Mouse (Mus musculus) ovary, postnatal 10 days (tissue): ENCODE measurements around the gene Vsig2.

ENCODE experiments used
- DNase-seq: peaks from one replicate; pipeline ENCODE4 v3.0.0; 2022; ENCODE audit warnings: low spot score

Gene Vsig2

DNA sequence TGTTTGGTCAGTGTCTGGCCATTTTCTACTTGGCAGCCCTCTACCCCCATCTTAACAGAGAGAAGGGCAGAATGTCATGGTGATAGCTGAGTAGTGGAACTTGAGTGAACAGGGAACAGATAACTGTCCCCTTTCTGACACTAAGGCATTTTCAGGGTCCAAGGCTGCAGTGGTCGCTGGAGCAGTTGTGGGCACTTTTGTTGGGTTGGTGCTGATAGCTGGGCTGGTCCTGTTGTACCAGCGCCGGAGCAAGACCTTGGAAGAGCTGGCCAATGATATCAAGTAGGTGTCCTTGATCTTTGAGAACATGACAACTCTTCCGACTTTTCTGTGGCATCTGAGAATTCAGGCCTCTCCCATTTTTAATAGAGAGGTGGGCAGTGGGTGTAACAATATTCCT lies 2.2 kb upstream of the Vsig2 start:
- no peak for DNase-seq

DNA sequence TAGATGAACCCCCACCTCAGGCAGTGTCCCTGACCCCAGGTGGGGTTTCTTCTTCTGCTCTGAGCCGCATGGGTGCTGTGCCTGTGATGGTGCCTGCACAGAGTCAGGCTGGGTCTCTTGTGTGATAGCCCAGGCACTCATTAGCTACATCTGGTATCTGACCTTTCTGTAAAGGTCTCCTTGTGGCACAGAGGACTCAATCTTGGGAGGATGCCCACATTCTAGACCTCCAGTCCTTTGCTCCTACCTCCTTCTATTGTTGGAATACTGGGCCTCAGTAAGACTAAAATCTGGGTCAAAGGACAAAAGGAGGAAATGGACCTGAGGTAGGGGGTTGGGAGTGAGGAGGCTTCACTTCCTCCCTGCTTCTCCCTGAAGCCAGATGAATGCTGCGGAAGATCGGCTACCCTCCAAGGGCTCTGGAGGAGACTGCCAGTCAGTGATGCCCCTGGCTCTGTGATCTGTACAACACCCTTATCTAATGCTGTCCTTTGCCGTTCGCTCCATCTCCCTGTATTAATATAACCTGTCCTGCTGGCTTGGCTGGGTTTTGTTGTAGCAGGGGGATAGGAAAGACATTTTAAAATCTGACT lies 1.3 kb upstream of the Vsig2 start:
- DNase-seq: no peak

DNA sequence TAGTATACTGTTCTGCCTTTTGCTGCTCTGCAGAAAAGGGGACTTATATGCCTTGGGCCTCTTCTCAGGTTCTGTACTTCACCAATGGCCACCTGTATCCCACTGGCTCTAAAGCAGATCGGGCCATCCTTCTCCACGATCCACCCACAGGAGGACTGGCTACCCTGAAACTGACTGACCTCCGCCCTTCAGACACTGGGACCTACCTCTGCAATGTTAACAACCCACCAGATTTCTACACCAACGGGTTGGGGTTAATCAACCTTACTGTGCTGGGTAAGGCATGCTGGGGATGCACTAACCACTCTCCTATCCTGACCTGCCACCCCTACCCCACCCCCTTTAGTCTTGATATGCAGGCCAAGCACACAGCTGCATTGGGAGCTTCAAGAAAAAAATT lies 1.2 kb downstream of the Vsig2 start:
- no peak for DNase-seq

DNA sequence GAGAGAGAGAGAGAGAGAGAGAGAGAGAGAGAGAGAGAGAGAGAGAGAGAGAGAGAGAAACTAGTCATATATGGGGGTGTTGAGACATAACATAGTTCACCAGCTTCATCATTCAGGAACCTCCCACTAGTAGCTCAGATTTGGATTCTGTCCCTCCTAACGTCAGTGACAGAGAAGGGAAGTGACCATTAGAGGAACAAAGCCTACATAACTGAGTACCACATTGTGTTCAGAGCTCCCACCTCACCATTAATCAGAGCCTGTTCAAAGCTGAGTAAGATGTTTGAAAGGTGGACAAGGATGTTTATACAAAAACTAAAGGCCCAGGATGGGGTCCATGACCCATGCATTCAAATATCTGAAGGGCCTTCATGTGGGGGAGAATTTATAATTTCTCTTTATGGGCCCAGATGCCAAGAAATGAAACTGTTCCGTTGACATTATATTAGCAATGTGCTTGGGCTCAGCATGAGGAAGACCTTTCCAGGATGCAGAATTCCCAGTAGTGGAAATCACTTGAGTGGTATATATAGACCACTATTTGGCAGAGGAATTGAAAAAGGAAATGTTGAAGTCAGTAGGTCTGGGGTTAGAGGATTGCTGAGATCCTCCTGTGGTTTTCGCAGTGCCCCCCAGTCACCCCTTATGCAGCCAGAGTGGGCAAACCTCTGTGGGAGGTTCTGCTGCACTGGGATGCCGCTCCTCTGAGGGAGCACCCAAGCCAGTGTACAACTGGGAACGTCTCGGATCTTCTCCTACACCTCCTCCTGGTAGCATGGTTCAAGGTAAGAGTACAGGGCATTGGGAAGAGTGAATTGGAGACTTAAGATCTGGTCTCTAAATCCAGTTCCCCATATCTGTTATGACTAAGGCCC lies 1.9 kb downstream of the Vsig2 start:
- no peak for DNase-seq

DNA sequence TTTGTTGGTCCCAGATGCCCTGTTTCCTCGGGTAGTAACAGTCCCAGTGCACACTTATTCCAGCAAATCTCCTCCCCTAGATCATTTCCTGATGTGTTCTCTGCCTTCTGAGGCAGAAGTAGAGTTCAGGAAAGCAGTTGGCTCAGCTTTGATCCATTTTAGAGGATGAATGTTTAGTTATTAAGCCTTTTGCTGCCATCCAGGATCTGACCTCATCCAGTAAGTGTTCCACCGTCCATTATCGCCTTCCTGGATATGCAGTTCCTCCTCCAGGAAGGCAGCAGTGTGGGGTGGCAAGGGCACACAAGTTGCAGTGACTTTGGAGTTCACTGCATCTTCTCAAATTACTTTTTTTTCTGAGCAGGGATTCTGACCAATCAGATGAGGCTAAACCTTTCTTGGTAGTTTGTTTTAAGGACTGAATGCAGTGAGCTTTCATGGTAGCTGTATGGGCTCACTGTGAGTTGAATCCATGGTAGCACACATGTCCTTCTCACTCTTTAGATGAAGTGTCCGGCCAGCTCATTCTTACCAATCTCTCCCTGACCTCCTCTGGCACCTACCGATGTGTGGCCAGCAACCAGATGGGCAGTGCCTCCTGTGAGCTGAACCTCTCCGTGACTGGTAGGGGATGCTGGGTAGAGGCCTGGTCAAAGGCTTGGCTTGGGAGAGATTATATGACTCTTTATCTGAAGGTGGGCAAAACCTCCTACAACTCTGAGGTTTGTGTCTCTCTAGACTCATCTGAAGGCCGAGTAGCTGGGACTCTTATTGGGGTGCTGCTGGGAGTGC lies 3.0 kb downstream of the Vsig2 start:
- DNase-seq: no peak

DNA sequence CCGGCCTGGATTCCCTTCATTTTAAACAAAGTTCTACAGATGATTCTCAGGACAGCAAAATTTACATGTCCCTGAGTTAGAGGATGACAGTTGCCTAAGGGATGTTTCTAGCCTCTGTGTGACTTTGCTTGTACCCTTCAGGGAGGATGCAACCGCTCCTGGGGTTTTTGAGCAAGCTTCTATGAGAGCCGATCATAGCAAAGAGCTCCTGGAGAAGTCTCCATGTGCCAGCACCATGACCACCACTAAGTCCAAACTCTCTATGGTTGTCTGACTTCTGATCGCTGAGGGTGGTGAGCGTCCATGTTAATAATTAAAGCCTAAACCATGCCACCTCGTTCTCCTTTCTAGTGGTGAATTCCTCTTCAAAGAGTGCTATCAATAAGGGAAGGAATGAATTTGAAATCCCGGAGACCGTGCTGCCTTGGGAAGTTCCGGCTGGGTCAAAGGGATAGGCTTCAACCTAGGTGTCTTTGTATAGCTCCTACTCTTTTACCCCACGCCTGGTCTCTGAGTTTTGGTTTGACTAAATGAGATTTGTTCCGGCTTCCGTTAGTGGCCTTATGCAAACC lies 4.9 kb downstream of the Vsig2 start:
- no peak for DNase-seq

DNA sequence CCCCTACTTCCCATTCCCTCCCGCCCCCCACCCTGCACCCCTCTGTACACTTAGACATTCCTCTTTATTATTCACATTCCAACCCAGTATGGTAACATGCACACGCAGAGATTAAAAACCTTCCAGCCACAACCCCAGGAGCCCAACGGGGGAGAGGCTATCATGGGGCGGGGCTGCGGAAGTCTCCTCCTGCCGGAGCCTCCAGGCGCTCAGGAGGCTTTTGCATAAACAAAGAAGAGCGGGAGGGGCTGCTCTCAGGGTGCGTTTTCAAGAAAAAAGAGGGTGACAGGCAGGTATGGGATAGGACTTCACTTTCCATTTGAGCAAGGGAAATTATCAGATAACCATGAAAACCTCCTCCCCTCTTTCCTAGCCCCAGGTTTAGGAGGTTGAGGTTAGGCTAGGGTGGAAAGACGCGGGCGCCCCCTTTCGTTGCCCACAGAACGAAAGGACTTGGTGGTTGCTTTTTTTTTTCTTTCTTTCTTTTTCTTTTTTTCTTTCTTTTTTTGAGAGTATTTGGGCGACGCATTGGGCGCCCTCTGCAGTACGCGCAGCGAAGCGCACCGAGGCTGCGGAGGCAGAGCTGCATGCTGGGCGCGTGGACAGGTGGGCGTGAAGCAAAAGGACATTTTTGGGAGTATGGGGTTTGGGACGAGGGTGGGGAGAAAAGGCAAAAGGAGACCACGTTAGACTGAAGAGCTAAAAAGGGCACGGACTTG lies 5.6 kb downstream of the Vsig2 start:
- DNase-seq: no peak

DNA sequence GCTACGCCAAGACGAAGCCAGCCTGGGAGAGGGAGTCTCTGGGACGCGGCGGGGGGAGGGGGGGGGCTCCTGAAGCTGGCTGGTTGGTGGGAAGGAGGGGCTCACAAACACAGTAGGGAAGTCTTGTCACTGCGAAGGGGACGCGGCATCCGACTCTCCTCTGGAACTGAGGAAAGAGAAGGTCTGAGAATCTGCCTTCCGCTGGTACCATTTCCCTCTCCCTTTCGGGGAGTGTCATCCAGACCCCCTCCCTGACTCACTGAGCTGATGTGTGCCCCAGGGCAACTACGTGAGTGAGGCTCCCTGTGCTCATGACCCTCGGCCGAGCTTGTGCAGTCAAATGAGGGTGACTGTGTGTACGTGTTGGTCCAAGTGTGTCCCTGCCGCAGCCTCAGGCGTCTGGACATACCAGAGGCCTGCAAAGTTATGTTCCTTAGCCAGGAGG lies 6.1 kb downstream of the Vsig2 start:
- DNase-seq: no peak

DNA sequence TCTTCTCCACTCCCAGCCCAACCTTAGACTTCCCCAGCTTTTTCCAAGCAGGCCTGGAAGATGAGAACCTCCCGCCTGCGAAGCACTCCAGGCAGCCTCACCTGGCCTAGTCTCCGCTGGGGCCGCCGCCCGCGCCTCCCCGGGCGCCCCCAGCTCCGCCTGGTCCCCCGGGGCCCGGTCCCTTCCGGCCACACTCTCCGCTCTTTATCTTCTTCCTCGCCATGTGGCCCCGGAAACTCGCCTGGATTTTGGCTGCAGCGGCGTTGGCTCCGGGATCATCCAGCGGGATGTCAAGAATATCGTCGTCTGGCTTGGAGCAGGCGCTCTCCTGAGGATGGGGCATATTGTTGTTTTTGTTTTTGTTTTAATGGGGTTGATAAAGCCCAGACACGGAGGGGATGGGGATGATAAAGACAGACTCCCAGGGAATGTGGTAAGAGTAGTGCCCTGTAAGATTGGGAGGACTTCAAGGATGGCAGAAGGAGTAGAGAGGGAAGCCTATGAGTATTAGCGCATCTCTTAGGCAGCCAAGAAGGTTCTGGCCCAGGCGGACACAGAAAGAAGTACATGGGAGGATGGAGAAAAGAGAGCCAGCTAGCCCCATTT lies 6.9 kb downstream of the Vsig2 start:
- DNase-seq: no peak

DNA sequence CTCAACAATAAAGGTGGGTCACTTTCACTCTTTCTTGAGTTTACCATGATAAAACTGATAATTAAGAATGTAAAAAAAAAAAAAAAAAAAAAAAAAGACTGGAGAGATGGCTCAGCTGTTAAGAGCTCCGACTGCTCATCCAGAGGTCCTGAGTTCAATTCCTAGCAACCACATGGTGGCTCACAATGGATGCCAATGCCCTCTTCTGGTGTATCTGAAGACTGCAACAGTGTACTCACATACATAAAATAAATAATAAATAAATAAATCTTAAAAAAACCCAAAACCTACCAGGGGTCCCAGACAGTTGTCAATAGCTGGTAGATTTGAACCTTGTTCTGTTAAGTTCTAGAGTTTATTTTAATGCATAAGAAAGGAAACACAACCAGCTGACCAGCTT lies 7.8 kb downstream of the Vsig2 start:
- no peak for DNase-seq

DNA sequence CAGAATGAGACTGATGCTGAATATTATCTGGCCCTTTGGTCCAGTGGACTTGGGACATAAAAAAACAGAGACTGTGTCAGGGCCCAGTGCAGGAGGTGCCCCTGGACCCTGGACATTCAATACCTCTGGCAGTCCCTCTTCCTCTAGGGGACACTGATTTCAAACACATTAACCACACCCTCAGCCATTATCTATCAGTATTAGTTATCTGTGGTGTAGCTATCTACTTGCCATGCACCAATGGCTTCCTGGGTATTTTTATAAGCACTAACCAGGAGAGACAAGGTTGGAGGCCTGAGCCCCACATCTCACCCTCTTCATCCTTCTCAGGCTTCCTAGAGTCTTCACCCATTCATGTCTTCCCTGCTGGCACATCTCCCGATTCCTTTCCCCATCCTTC lies 11.4 kb downstream of the Vsig2 start:
- DNase-seq: no peak

DNA sequence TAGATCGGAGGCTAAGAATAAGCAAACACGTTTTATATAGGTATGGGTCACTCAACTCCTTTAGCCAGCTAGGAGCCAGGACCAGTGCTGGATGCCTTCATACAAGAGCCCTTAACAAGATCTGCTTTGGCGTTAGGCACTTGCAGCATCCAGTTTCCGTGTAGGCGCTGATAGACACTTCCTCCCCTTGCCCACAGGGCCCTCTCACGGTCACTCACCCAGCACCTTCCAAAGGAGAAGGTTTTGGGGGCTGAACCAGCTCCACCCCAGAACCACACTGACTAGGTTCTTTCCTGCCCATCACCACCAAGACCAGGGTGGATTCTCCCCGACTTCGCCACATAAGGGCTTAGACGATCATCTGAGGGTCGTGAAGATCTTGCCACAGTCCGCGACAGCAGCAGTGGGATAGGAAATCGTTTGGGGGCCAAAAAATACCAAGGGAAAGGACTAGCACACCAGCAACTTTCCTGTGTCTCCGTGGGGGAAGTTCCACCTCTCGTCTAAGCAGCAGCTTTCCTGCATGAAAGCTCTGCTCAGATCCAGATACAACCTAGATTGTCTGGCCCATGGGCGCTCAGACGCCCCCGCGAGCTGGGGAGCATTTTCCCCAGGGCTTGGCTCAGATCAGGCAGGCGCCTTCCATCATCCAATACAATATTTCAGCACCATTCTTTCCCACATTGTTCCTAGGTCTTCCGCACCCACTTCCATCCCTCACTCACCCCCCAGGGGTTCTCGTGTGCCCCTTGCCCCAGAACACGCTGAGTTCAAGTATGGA lies 12.9 kb downstream of the Vsig2 start:
- DNase-seq: no peak

DNA sequence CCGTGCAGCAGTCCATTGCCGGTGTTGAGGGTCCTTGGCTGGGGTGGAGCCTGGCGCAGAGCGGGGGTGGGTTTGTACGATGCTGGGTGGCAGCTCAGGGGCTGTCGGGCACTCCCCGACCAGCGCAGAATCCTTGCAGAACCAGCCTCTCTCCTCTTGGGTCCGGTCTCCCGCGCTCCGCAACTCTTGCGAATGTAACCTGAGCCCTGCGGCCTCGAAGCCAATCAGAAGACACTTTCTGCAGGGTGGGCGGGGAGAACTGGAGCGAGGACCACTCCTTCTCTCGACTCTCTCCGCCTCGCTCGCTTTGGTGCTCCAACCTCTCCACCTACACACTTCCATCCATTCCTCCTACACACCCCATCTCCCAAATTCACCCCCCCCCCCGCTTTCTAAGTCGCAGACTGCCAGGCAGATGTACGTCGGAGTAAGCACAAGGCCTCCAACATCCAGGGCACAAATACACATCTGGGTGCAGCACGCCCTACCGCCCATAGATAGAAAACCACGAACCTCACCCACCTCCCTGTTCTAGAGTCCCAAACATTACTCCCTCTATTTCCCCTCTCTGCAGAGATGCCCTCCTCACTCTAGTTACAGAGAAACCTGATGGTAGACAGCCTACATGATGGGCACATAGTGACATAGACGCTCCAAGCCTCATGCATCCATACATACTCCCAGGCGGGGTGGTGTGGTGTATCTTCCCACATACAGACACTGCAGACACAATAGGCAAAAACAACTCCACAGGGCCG lies 13.7 kb downstream of the Vsig2 start, which contains the start of gene Nrgn:
Gene Nrgn, minus strand, starts transcription at position 369 of the 758 bp plus-strand sequence.
- peak; percentile 64 for DNase-seq

DNA sequence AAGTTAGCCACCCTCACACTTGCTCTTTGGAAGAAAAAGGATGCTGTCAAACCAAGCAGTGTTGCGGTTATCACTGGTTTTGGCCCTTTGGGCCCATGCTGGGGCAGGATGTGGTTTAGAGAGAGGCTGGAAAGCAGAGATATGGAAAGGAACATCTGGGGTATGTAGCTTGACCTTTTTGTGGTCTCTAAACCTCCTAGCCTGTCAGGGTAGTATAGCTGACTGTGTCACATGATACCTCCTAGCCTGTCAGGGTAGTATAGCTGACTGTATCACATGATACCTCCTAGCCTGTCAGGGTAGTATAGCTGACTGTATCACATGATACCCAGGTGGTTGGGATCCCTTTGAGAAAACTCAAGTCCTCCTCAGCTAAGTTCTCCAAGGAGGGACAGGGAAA lies 15.2 kb downstream of the Vsig2 start:
- DNase-seq: no peak

DNA sequence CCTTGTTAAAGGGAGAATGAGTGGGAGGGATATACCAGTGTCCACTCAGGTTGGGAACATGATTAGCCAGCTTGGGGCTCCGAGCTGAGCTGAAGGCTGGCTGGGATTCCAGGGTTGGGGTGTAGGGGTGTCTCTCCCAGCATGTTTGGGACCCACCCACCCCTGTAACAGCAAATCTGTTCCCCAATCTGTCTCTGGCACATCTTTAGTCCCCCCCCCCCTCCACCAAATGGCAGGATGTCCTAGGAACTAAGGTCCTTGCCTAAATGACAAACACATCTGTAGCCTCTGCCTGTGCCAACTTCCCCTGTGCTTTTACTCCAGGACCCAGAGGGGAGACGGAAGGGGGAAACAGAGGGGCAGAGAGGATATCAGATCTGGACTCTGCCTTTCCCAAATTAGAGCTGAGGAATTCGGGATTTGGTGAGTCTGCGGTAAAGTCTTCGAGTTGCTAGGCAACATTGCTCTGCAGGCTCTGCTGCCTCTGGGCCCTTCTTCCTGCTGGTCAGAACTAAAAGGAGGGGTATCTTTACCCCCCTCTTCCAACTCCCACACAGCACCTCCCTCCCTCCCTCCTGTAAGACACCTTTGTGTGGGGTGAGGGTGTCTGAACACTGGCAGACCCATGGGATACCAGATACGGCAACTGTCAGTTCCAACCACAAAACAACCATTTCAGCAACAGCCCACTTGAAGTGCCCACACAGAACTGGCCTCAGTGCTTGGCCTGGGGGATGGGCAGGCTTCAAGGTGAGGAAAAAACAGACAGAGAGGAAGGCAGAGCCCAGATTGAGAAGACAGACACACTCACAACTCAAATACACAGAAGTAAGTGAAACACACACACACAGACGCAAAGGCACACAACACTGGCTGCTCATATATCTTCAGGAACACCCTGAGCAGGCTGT lies 16.0 kb downstream of the Vsig2 start, which contains the start of gene Siae:
Gene Siae, plus strand, starts transcription at position 861 of the 911 bp plus-strand sequence.
- no peak for DNase-seq

DNA sequence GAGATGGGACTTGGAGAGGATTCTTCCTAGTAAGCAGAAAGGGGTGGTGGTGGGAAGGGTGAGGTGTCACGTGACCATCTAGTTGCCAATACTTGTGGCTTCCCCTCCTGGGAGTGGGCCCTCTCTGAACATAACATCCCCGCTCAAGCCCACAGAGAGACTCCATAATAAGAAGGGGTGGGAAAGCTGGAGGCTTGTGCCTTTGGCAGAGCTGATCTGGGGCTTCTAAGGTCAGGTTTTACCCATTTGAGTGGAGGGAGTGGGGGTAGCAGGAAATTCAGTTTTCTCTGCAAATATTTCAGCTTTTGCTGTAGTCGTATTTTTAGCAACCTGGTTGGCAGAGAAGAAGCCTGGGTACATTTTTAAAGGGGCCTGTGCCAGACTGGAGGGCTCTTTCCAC lies 17.3 kb downstream of the Vsig2 start:
- no peak for DNase-seq

DNA sequence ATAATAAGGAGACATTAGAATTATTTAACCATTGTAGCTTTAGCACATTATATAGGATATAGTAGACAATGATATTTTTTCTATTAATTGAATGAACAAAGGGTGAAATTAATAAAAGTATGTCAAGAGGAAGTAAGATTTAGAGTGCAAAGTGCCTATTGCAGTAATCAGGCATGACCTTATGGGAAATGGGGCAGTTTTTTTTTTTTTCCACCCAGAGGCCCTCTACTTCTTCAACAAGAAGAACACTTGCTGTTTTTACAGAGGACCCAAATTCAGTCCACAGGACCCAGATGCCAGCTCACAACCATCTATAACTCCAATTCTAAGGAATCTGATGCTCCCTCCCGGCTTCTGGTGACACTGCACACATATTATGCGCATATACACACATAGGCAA lies 21.6 kb downstream of the Vsig2 start:
- DNase-seq: no peak

DNA sequence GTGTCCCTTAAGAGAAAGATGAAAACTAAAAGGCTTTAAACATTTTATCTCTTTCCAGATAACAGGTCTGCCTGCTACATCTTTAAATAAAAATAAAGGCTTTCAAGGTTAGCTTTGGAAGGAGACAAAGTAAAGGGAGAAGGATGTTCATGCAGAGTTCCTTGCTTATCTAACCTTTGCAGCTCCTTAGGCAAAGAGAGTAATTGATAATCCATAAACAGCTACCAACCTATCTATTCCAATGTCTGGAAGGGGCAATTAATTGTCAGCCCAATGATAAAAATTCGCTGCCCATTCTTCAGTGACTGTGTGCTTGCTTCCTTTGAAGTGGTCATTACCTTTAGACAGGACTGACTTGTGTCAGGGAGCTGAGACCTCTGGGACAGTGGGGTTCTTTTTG lies 24.8 kb downstream of the Vsig2 start:
- DNase-seq: no peak

DNA sequence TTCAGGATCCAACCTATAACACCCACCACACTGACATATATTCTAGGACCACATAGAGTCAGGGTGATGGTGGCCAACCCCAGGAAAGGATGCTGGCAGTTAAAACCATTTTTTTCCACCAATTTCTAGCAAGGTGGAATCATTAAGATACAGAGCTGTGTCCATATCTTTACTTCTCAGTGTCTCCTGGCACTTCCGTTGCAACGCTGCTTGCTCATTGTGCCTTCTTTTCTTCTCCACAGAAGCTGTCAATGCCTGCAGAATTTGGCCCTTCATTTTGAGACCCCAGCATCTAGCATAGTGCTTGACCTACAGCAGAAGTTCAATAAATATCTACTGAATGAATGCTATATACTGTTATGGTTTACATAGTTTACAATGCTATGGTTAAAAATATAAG lies 28.0 kb downstream of the Vsig2 start:
- no peak for DNase-seq
